Mouse (Mus musculus) forebrain, embryonic 14.5 days (tissue): ENCODE results near the gene Gm973. TPM values are rescaled to one million over a fixed set of nuclear protein-coding genes. Genes with fewer than 3 reads are reported as not detected.

Experiments
- ATAC-seq: fragments of 200-750 bp; cut with Nextera tagmentation; 2 replicates; pipeline ENCODE4 v1.8.0; 2017; ENCODE audit warnings: mild to moderate bottlenecking, moderate library complexity
- DNase-seq: peaks from one replicate; pipeline ENCODE4 v3.0.0-alpha.2; 2015; ENCODE audit warnings: low spot score
- H3K27ac ChIP-seq: fragments of 300-500 bp; sonication (generic); 2 replicates; pipeline ENCODE4 v1.5.1; 2014; ENCODE audit warnings: low read depth, mild to moderate bottlenecking, control low read depth, low read length, moderate library complexity
- H3K27me3 ChIP-seq: fragments of 300-500 bp; sonication (generic); replicated peaks from 2 replicates; pipeline ENCODE4 v1.6.1; 2014; ENCODE audit warnings: low read length, control low read depth, mixed read lengths; ENCODE audit not compliant: control insufficient read depth, insufficient read depth
- H3K36me3 ChIP-seq: fragments of 300-500 bp; sonication (generic); 2 replicates; pipeline ENCODE4 v1.6.1; 2014; ENCODE audit warnings: low read length, control low read depth; ENCODE audit not compliant: control insufficient read depth, insufficient read depth
- H3K4me1 ChIP-seq: fragments of 300-500 bp; sonication (generic); 2 replicates; pipeline ENCODE4 v1.6.1; 2014; ENCODE audit warnings: antibody characterized with exemption, low read length, control low read depth; ENCODE audit not compliant: control insufficient read depth, insufficient read depth
- H3K4me2 ChIP-seq: fragments of 300-500 bp; sonication (generic); 2 replicates; pipeline ENCODE4 v1.6.1; 2014; ENCODE audit warnings: mild to moderate bottlenecking, control low read depth, low read length
- H3K4me3 ChIP-seq: fragments of 300-500 bp; sonication (generic); 2 replicates; pipeline ENCODE4 v1.5.1; 2014; ENCODE audit warnings: low read depth, low read length, control low read depth
- H3K9ac ChIP-seq: fragments of 300-500 bp; sonication (generic); 2 replicates; pipeline ENCODE4 v1.6.1; 2014; ENCODE audit warnings: mild to moderate bottlenecking, low read length, control low read depth, moderate library complexity
- H3K9me3 ChIP-seq: fragments of 300-500 bp; sonication (generic); replicated peaks from 2 replicates; pipeline ENCODE4 v1.6.1; 2016; ENCODE audit warnings: low read length, control low read depth, mixed read lengths; ENCODE audit not compliant: control insufficient read depth
- whole genome bisulfite sequencing: fragments of 180-500 bp; shearing (Covaris S2); extraction: QIAGEN DNeasy Blood & Tissue Kit; methylation state at CpG from one replicate; pipeline ENCODE4 v1.1.7; 2014; 5-methylcytosine and 5-hydroxymethylcytosine counted together
- polyA plus RNA-seq: library from polyadenylated mRNA; unstranded; fragments of >200 nt; fragmentation: Nextera tagmentation; extraction: Ambion mirVana; gene quantifications from 2 replicates; pipeline ENCODE4 v1.2.1, GENCODE M21; 2014

Gene Gm973
- polyA plus RNA-seq, 1 experiment from 2014 or later: 6.2 TPM

DNA sequence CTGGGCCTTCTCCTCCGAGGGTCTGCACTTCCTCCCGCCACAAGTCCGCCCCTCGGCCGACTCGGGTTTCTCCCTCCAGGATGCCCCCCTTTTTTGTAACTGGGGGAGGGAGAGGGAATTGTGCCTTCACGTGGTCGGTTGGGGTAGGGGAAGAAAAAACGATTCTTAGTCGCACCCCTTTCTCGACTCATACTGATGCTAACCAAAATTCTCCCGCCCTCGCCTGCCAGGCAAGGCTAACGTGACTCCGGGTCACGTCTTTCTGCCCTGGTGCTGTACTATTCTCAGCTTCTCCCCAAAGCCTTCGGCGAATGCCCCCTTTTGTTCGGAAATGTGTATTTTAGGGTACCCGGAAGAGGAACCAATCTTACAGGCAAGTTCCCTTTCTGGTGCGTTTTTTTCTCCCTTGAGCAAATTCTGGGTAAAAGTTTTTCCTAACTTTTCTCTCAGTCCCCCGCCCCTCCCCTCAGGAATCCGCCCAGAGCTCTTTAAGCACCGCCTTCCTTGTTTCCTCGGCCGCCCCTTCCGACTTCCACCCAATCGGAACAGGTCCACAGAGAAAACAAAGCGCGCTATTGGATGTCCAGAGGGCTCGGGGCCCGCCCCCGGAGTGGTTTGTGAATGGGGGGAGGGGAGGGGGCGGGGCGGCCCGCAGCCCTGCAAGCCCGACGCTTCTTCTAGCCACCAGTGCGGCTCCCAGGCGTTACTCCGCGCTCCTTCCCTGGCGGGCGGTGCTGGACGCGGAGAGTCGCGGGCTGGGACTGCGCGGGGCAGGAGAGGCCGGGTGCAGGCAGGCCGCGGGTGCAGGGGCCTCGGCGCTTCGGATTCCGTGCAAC is 34.4 kb upstream of the Gm973 start:
- under 1% methylated on average over 54 of the region's 57 CpGs for WGBS
- Histone ChIP-seq H3K4me1 (peaks cover 18% of the 10 kb centered on the region), H3K4me3 (peak overlapping the region; percentile 56), H3K9me3 (no peaks in the 10 kb centered on the region), H3K4me2 (peak overlapping the region; percentile 98), H3K27ac (peak overlapping the region; percentile 66), H3K36me3 (no peaks in the 10 kb centered on the region), H3K27me3 (0 out of 2 replicates have a peak, but pooled peaks cover 11% of the 10 kb centered on the region), H3K9ac (peak overlapping the region; percentile 73)
- peak; percentile 98 for DNase-seq
- ATAC-seq: peak; percentile 94

- WGBS: 0% methylated on average over 35 of the region's 35 CpGs
- peaks cover 21% of the 10 kb centered on the region for H3K4me1 ChIP-seq
- 0 out of 2 replicates have a peak, but pooled peaks cover 11% of the 10 kb centered on the region for H3K27me3 ChIP-seq
- peak within 1 kb of the TSS; percentile 66 for H3K27ac ChIP-seq
- DNase-seq: no peak
- peak; percentile 21 for ATAC-seq
- no peaks in the 10 kb centered on the region for H3K36me3 ChIP-seq
- H3K4me2 ChIP-seq: peak within 1 kb of the TSS; percentile 98
- no peaks in the 10 kb centered on the region for H3K9me3 ChIP-seq
- peak within 1 kb of the TSS; percentile 56 for H3K4me3 ChIP-seq
- H3K9ac ChIP-seq: peak within 1 kb of the TSS; percentile 73
These were observed 33.8 kb upstream of the Gm973 start, which contains the start of gene Fzd7 for GRCm38 (mm10) chr1:59482331-59482695. Gene Fzd7, plus strand, starts transcription at chr1:59482424.

DNA sequence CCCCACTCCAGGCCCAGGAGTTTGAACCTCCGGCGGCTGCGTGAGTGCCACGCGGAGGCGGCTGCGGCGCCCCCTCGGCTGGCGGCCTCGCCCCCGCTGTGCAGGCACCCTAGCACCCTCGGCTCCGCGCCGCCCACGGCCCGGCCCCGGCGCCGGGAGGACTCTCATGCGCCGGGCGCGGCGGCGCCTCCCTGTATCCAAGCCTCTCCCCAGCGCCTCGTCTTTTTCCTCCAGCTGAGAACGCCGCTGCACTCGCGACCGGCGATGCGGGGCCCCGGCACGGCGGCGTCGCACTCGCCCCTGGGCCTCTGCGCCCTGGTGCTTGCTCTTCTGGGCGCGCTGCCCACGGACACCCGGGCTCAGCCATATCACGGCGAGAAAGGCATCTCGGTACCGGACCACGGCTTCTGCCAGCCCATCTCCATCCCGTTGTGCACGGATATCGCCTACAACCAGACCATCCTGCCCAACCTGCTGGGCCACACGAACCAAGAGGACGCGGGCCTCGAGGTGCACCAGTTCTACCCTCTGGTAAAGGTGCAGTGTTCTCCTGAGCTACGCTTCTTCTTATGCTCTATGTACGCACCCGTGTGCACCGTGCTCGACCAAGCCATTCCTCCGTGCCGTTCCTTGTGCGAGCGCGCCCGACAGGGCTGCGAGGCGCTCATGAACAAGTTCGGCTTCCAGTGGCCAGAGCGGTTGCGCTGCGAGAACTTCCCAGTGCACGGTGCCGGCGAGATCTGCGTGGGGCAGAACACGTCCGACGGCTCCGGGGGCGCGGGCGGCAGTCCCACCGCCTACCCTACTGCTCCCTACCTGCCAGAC is 33.2 kb upstream of the Gm973 start:
- ATAC-seq: peak; percentile 9
- H3K4me2 ChIP-seq: peak overlapping the region; percentile 98
- H3K9me3 ChIP-seq: no peaks in the 10 kb centered on the region
- H3K36me3 ChIP-seq: no peaks in the 10 kb centered on the region
- peaks cover 21% of the 10 kb centered on the region for H3K4me1 ChIP-seq
- H3K27ac ChIP-seq: peak overlapping the region; percentile 66; the same call in 1 of the 2 replicates
- DNase-seq: no peak
- peak overlapping the region; percentile 56 for H3K4me3 ChIP-seq
- peak overlapping the region; percentile 73 for H3K9ac ChIP-seq
- WGBS: under 1% methylated on average over 80 of the region's 88 CpGs
- H3K27me3 ChIP-seq: 0 out of 2 replicates have a peak, but pooled peaks cover 11% of the 10 kb centered on the region

- Histone ChIP-seq H3K4me3 (peak overlapping the region; percentile 56), H3K4me1 (peaks cover 21% of the 10 kb centered on the region), H3K36me3 (no peaks in the 10 kb centered on the region), H3K27ac (no peak overlapping the region), H3K9ac (peak overlapping the region; percentile 73), H3K9me3 (no peaks in the 10 kb centered on the region), H3K27me3 (0 out of 2 replicates have a peak, but pooled peaks cover 9% of the 10 kb centered on the region), H3K4me2 (peak overlapping the region; percentile 98)
- under 1% methylated on average over 46 of the region's 46 CpGs for WGBS
- DNase-seq (peak; percentile 87), ATAC-seq (peak; percentile 64)
These were observed 32.4 kb upstream of the Gm973 start for GRCm38 (mm10) chr1:59483521-59484245.

- H3K27me3 ChIP-seq: 0 out of 2 replicates have a peak, but pooled peaks cover 8% of the 10 kb centered on the region
- H3K4me1 ChIP-seq: peaks cover 23% of the 10 kb centered on the region
- peak overlapping the region; percentile 98 for H3K4me2 ChIP-seq
- WGBS: 5% methylated on average over 21 of the region's 21 CpGs
- peak overlapping the region; percentile 33; the same call in 1 of the 2 replicates for H3K27ac ChIP-seq
- H3K9me3 ChIP-seq: no peaks in the 10 kb centered on the region
- no peaks in the 10 kb centered on the region for H3K36me3 ChIP-seq
- H3K9ac ChIP-seq: peak overlapping the region; percentile 73
- peak overlapping the region; percentile 56 for H3K4me3 ChIP-seq
- no peak for DNase-seq
- ATAC-seq: no peak
These were observed 31.8 kb upstream of the Gm973 start for GRCm38 (mm10) chr1:59484314-59484713.

DNA sequence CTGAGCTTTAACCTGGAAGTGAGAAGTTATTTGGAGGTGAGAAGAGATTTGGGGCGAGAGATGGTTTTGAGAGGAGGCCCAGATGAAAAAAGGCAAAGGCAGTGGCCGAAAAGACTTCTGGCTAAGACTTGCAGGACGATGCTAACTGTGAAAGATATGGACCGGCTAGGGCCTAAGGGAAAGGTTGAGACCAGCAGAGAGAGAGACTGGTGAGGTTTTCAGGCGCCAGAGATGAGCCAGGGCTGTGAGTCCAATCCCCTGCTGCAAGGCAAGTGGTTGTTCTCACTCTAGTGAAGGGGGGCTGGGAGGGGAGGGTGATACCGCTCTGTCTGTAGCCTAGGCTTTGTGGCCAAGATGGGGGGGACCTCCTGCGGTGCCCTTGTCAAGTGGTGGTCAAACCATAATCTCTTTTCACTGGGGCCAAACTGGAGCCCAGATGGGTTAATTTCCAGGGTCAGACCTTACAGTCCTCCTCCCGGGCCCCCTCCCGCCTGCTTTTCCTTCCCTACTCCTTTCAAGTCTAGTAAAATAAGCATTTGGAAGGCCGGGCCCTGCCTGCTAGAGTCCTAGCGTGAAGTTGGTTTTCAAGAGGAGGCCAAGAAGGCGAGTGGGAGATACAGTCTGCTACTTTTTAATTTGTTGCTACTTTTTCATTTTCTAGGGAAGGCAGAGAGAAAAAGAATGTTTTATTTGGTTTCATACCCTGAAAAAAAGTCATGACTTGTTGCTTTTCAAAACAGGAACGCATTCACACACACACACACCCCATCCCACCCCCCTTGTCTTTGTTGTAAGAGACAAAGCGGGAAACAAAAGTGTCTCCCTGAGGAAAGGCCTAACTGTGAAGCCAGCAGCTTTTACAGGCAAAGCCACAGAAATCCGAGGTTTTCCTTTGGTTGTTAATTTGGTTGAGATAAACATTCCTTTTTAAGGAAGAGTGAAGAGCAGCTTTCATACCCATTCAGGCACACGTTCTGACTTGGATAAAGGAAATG is 31.0 kb upstream of the Gm973 start:
- Histone ChIP-seq H3K9me3 (no peaks in the 10 kb centered on the region), H3K4me3 (peak overlapping the region; percentile 56), H3K9ac (peak overlapping the region; percentile 73), H3K36me3 (no peaks in the 10 kb centered on the region), H3K4me1 (peaks cover 23% of the 10 kb centered on the region), H3K27me3 (0 out of 2 replicates have a peak, but pooled peaks cover 8% of the 10 kb centered on the region), H3K4me2 (peak overlapping the region; percentile 98), H3K27ac (peak overlapping the region; percentile 60; the same call in 1 of the 2 replicates)
- WGBS: 7% methylated on average over 16 of the region's 16 CpGs
- DNase-seq (peak; percentile 57), ATAC-seq (no peak)

DNA sequence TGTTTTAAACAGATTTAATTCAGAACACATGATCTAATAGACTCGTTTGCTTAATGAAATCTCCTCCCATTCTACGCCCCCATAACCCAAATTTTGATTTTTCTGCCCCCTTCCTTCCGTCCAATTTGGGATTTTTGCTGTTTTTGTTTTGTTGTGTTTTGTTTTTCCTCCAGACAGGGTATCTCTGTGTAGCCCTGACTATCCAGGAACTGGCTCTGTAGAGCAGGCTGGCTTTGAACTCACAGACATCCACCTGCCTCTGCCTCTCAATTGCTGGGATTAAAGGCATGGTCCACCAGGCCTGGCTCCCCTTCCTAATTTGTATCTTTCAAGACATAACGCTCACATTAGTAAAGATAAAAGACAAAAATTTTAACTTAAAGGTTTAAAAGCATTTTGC is 30.3 kb upstream of the Gm973 start:
- 27% methylated on average over 4 of the region's 4 CpGs for WGBS
- DNase-seq (no peak), ATAC-seq (no peak)
- Histone ChIP-seq H3K27me3 (0 out of 2 replicates have a peak, but pooled peaks cover 8% of the 10 kb centered on the region), H3K36me3 (no peaks in the 10 kb centered on the region), H3K9ac (peak overlapping the region; percentile 73), H3K27ac (no peak overlapping the region), H3K4me1 (peaks cover 20% of the 10 kb centered on the region), H3K9me3 (no peaks in the 10 kb centered on the region), H3K4me2 (peak overlapping the region; percentile 98), H3K4me3 (peak overlapping the region; percentile 56)
